Mouse (Mus musculus): ENCODE measurements around the gene Olfr259. TPM values are rescaled to one million over a fixed set of nuclear protein-coding genes. Genes with fewer than 3 reads are reported as not detected.

Olfr259 gene
- not detected in 2 replicates for polyA plus RNA-seq (2012; rRNA removed; ENCODE audit: low replicate concordance)

DNA sequence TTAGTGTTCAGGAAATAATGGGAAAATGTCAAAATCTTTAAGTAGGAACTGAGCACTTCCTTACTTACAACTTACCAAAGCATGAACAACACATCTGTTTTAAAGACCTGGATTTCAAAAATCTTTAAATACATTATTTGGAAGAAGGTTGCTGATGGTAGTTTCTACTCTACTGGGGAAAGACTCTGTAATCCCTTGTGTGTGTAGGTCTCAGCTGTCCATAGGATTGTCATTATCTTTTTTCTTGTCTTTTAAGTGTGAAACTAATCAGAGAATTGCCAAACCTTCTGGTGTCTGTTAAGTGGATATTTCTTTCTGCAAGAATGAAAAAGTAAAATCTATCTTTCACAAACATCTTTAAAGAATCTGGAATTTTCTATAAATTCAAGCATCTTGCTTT, at the start of gene Olfr259:
Olfr259 (minus strand) TSS at position 101 of the 400 bp plus-strand sequence.

GRCm38 (mm10) chr2:87152524-87152923, 38.2 kb upstream of the Olfr259 start, which contains the start of gene Olfr1111:
Gene Olfr1111 (minus strand): TSS chr2:87152624.

DNA sequence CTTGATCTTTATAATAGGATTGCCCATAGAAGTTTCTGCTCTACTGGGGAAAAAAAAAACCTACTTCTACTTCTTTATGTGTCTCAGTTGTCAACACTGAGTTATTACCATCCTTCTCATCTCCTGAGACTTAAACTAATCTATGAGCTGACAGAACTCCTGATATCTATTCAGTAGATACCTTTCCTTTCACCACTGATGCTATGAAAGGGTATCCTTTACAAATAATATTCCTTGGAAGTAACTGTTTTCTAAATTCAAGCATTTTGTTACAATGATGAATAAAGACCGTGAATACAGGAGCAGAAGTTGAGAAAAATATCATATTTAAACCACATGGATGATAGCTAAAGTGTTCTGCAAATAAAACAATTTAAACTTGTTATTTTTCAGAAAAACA, 25.8 kb upstream of the Olfr259 start, which contains the start of gene Olfr1110:
Olfr1110 (minus strand) TSS at position 101 of the 400 bp plus-strand sequence.

DNA sequence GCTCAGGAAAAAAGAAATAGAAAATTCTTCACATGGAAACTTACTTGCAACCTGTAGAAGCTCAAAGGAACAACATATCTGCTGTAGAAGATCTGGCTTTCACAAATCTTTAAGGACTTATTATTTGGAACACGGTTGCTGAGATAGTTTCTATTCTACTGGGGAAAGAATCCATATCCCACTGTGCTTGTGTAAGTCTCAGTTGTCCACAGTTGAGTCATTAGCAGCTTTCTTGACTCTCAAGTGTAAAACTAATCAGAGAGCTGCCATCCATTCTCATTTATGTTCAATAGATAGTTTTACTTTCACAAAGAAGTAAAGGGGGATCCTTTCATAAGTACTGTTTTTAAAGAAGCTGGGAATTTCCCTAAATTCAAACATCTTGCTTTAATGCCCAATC, 18.5 kb downstream of the Olfr259 start, which contains the start of gene Olfr1109:
Olfr1109 (minus strand) TSS at position 101 of the 400 bp plus-strand sequence.

GRCm38 (mm10) chr2:87075717-87076116, 38.6 kb downstream of the Olfr259 start, which contains the start of gene Olfr1107:
Gene Olfr1107 (minus strand): TSS chr2:87075817.

Other genes starting within 250 kb of the Olfr259 start
- not detected in 2 replicates for gene Gm13723, start 239.8 kb downstream of the Olfr259 start, polyA plus RNA-seq (2012; rRNA removed; ENCODE audit: low replicate concordance)
- gene Olfr1097, start 222.4 kb downstream of the Olfr259 start, polyA plus RNA-seq (2012; rRNA removed; ENCODE audit: low replicate concordance) = not detected in 2 replicates
- gene Olfr1098, start 190.0 kb downstream of the Olfr259 start, polyA plus RNA-seq (2012; rRNA removed; ENCODE audit: low replicate concordance) = not detected in 2 replicates
- gene Olfr1099, start 153.9 kb downstream of the Olfr259 start, polyA plus RNA-seq (2012; rRNA removed; ENCODE audit: low replicate concordance) = not detected in 2 replicates
- gene Olfr1100, start 134.6 kb downstream of the Olfr259 start, polyA plus RNA-seq (2012; rRNA removed; ENCODE audit: low replicate concordance) = not detected in 2 replicates
- gene Olfr1101, start 123.3 kb downstream of the Olfr259 start, polyA plus RNA-seq (2012; rRNA removed; ENCODE audit: low replicate concordance) = not detected in 2 replicates
- gene Olfr1102, start 116.2 kb downstream of the Olfr259 start, polyA plus RNA-seq (2012; rRNA removed; ENCODE audit: low replicate concordance) = not detected in 2 replicates
- gene Olfr1104, start 87.5 kb downstream of the Olfr259 start, polyA plus RNA-seq (2012; rRNA removed; ENCODE audit: low replicate concordance) = not detected in 2 replicates
- gene Olfr1105, start 78.0 kb downstream of the Olfr259 start, polyA plus RNA-seq (2012; rRNA removed; ENCODE audit: low replicate concordance) = not detected in 2 replicates
- gene Olfr1106, start 62.3 kb downstream of the Olfr259 start, polyA plus RNA-seq (2012; rRNA removed; ENCODE audit: low replicate concordance) = not detected in 2 replicates
- gene Olfr1107, start 38.8 kb downstream of the Olfr259 start, polyA plus RNA-seq (2012; rRNA removed; ENCODE audit: low replicate concordance) = not detected in 2 replicates
- not detected in 2 replicates for gene Olfr1109, start 18.6 kb downstream of the Olfr259 start, polyA plus RNA-seq (2012; rRNA removed; ENCODE audit: low replicate concordance)
- not detected in 2 replicates for gene Olfr1110, start 25.7 kb upstream of the Olfr259 start, polyA plus RNA-seq (2012; rRNA removed; ENCODE audit: low replicate concordance)
- not detected in 2 replicates for gene Olfr1111, start 38.1 kb upstream of the Olfr259 start, polyA plus RNA-seq (2012; rRNA removed; ENCODE audit: low replicate concordance)
- not detected in 2 replicates for gene Olfr1112, start 73.2 kb upstream of the Olfr259 start, polyA plus RNA-seq (2012; rRNA removed; ENCODE audit: low replicate concordance)
- gene Olfr1113, start 94.4 kb upstream of the Olfr259 start, polyA plus RNA-seq (2012; rRNA removed; ENCODE audit: low replicate concordance) = not detected in 2 replicates
- not detected in 2 replicates for gene Olfr1115, start 133.4 kb upstream of the Olfr259 start, polyA plus RNA-seq (2012; rRNA removed; ENCODE audit: low replicate concordance)
- not detected in 2 replicates for gene Olfr1116, start 153.0 kb upstream of the Olfr259 start, polyA plus RNA-seq (2012; rRNA removed; ENCODE audit: low replicate concordance)
- gene Olfr1118, start 193.0 kb upstream of the Olfr259 start, polyA plus RNA-seq (2012; rRNA removed; ENCODE audit: low replicate concordance) = not detected in 2 replicates
- gene Olfr1120, start 240.2 kb upstream of the Olfr259 start, polyA plus RNA-seq (2012; rRNA removed; ENCODE audit: low replicate concordance) = not detected in 2 replicates

Data from mammary gland, adult 2 months (tissue).